Mouse (Mus musculus): ENCODE data around the gene Tnfrsf14. TPM values are rescaled to one million over a fixed set of nuclear protein-coding genes. Genes with fewer than 3 reads are reported as not detected.

The Tnfrsf14 gene
- total RNA-seq, 2 experiments from 2014 or later = 1.8 to 4.2 TPM

DNA sequence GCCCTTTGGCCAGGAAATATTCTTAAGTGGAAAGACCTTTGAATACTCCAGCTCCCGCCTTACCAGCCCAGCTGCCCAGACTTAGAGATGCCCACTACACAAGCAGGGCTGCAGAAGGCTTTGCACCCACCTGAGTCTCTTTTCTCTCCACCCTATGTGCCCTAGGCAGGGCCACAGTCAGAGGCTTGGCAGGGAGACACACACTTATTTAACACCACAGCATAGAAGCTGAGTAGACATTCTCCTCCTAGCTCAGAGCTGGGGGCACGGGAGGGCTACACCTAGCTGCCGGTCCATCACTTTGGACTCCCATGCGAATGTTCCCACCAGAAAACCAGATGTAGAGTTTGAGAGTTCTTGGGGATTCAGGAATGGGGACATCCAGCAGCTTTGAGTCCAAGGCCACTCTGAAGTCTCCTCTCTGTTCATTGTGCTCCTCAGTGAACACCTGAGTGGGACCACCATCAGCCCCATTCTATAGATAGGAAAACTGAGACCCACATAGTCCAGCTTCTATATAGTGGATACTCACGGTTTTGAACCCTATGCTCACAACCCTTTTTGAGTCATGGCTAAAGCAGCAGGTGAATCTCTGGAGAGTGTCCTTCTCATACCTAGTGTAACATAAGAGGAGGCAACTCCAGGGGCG, 20.7 kb upstream of the Tnfrsf14 start:
- DNase-seq = no peak

DNA sequence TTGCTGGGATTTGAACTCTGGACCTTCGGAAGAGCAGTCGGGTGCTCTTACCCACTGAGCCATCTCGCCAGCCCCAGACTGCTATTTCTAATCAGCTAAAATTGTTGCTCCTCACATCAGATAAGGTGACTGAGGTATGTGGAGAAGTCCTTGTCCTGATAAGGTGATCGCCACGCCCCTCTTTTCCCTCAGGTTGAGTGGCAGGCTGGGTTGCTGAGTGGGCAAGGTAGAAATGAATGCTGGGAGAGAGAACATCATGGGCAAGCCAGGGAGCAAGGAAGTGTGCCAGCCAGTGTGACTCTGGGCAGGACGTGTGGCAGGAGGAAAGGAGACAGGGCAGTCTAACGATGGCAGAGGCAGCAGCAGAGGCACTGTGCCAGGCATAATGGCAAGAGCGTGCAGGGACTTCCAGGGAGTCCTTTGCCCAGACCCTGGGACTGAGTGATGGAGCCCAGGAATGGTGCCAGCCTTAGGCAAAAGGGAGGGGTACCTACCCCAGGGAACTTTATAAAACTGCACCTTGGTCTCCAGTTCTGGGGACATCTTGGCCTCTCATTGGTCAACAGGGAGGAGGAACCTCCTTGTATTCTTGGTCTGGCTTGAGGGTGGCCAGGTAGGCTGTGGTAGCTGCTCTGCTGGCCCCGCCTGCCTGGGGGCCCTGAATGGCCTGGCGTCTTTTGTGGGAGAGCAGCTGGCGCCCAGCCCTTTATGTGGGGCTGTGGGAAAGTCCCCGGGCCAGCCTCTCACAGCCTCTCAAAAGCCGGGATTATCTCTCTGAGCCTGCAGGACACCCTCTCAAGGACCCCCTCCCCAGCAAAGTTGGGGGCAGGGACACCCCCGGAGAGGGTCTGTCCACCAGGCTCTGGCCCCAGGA, 19.9 kb upstream of the Tnfrsf14 start:
- DNase-seq = no peak

GRCm38 (mm10) chr4:154946319-154946718, 18.0 kb upstream of the Tnfrsf14 start:
- DNase-seq = peak; percentile 41

DNA sequence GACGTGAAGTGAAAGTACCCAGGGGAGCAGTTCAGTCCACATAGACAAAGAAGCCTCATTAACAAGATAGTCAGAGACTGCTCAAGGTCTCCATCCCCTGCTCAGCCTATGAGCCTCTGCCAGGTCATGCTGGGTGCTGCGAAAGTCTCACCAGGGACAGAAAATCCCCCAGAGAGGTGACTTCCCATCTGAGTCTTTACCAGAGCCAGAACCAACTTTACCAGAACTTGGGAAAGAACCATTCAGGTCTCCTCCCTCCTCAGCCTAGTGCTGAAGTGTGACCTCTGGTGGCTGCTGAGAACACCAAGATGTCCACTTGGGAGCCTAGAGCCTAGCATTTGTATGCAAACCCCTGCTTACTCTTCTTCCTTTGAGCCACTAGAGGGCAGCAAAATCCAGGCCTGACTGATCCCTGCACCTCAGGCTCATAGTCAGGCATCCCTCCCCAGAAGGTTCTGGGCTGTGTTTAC, 15.8 kb upstream of the Tnfrsf14 start:
- peak; percentile 56 for DNase-seq

GRCm38 (mm10) chr4:154943323-154944039, 15.1 kb upstream of the Tnfrsf14 start:
- DNase-seq = no peak

GRCm38 (mm10) chr4:154942632-154943322, 14.4 kb upstream of the Tnfrsf14 start:
- no peak for DNase-seq

DNA sequence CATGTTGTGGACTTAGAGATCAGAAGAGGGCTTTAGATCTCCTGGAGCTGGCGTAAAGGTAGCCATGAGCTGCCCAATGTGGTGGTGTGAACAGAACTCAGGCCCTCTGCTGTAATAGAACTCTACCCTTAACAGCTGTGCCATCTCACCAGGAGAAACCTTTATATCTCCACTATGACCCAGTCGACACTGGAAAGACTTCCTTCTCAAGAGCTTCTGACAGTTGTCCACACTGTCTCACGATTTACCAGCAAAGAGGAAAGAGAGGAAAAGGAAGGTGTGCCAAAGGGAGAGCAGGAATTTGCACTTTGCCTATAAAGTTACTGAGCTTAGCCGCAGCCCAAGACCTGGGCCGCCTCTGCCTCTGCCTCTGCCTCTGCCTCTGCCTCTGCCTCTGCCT, 13.5 kb upstream of the Tnfrsf14 start:
- no peak for DNase-seq

GRCm38 (mm10) chr4:154940156-154940555, 11.8 kb upstream of the Tnfrsf14 start:
- no peak for DNase-seq

DNA sequence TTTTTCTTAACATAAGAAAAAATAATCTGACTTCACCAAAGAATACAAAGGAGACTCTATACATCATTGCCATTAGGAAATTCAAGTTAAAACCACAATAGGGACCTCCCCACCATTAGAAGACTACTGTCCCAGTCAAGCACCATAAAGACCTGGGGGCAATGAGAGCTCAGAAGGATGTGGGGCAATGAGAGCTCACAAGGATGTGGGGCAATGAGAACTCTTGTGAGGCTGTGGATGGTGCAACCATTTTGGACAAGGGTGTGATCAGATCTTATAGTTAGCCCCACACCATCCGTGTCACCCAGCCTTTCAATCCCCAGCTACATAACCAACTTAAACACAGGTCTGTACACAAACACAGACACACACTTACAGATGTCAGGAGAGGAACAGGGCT, 9.4 kb upstream of the Tnfrsf14 start:
- no peak for DNase-seq

DNA sequence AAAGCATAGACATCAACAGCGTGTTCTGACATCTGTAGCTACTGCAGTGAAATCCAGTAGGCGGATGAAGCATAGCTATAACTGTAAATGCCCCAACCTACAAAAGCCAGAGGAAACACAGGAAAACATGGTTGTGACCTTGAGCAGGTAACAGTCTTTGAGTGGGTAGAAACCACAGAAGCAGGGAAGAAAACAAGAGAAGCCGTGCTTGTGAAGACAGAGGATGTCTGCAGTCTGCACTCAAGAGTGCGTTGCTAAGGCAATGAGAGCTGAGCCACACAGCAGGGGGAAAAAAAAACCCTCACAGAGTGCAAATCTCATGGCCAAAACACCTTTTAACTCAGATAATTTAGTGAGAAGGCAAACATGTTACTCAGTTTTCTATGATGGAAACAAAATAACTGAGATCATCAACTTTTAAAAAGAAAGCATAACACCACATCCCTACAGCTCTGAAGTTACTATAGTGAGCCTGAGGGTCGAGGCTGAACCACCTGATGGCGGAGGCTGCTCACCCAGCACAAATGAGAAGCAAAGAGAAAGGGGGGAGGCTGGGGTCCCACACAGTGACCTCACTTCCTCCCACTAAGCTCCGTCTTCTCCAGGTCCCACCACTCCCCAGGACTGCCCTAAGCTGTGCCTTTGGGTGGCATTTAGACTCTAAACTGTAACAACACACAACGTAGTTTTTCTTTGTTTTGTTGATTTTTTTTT, 8.3 kb upstream of the Tnfrsf14 start:
- no peak for DNase-seq

DNA sequence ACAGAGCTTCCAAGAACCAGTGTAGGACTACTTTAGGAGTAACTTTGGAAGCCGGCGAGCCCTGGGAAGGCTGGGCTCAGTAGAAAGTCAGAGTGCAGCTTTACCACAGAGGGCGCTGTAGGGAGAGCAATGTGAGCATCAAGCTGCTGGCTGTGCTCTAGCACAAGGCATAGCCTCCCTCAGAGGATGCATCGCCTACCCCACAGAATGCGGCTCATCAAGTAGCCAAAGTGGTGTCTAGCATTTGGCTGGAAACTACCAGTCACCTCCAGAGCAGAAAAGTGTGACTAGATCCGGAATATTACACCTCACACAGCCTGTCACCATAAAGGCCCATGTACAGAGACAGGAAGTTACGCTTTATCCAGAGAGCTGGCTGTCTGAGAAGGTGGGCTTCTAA, 7.4 kb upstream of the Tnfrsf14 start:
- no peak for DNase-seq

DNA sequence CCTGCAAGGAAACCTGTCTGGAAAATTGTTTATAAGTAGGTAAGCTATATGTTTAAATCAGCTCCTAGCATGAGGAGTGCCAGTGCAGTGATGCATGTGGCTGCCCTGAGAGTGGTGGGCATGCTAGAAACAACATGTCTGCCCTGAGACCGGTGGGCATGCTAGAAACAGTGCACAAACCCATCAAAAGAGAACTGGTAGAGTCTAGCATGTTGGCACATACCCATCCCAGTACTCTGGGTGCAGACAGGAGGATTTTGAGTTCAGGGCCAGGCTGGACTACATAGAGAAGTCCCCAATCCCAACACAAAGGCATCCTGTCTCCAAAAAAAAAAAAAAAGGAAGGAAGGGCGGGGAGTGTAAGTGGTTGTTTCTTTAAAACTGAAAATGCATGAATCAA, 6.4 kb upstream of the Tnfrsf14 start:
- DNase-seq = no peak

DNA sequence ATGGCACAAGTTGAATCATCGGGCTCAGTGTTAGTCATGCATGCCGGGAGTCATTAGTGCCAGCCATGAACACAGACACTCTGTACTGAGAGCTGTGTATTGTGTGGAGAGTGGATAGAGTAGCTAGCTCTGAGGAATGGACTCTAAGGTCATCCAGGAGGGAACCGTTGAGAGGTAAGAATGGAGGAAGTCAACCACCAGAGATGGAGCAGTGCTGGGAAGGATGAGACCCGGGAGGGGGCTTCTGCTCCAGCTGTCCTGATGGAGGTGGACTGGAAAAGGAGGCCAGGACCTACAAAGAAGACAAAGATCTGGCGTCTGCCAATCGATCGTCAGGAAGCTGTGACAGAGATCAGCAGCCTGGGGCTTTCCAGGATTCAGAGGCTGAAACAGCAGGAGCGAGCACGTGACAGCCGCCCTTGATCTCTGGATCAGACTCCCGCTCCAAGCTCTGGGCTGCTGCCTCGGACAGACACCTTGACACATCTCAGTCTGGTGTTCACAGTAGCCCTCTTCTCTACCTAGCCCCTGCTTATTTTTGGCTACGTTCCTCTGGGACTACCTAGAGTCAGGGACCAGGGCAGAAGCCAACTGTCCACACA, 5.0 kb upstream of the Tnfrsf14 start:
- DNase-seq = no peak

GRCm38 (mm10) chr4:154929088-154929660, 811 bp upstream of the Tnfrsf14 start:
- no peak for DNase-seq

DNA sequence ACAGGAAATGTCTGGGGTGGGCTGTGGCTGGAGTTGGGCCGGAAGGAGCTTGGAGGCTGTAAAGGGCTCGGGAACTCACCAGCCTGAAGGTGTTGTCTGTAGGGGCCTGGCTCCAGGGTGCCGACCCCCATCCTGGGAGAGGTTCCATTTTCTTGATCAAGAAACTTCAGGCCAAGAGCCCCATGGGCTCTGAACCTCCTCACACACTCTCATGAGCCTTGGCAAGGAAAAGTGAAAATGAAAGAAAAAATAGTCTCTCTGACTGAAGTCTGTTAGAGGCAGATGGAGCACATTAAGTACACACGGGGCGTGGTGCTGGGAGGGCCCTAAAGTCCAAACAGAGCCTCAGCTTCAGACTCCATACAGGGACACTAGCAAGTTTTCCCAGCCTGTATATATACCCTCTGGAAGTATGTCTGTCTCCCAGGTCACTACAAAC, 445 bp downstream of the Tnfrsf14 start:
- DNase-seq = no peak

GRCm38 (mm10) chr4:154926969-154927898, 1.1 kb downstream of the Tnfrsf14 start:
- no peak for DNase-seq

DNA sequence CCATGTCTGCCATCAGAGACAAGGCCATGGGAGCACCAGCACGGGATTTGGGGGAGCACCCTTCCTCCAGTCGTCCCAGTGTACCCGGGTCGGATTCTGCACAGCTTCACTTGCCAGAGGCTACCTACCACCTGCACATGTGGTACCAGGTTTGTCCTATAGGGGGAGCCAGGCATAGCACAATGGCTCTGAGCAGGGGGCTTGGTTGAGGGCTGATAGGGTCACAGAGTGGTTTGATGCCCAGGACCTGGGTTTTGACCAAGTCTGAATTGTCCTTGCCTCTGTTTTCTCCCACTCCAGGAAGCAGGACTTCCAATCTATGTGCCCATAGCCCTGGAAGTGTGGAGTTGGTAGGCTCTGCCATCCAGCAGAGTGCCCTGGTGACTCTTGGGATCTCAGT, 3.0 kb downstream of the Tnfrsf14 start:
- DNase-seq = no peak

GRCm38 (mm10) chr4:154922931-154923330, 5.4 kb downstream of the Tnfrsf14 start:
- DNase-seq = no peak

GRCm38 (mm10) chr4:154922291-154922690, 6.1 kb downstream of the Tnfrsf14 start:
- no peak for DNase-seq

DNA sequence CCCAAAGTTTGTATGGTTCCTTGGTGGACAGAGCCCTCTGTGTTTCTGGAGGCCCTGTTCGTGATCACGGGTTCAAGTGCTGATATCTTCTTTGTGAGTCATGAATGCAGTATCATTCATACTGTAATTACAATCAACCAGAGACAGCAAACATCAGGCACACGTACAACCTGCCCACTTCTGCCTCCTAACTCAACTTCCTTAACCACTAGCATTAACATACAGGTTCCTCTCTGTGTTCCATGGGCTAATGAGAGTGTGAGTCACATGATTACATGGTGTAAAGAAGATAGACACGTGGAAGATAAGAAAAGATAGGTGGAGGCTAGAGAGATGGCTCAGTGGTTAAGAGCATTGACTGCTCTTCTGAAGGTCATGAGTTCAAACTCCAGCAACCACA, 11.7 kb downstream of the Tnfrsf14 start:
- no peak for DNase-seq
